Mouse (Mus musculus) large intestine, adult 2 months (tissue): ENCODE measurements around the gene 2410015M20Rik. TPM values are rescaled to one million over a fixed set of nuclear protein-coding genes. Genes with fewer than 3 reads are reported as not detected.

Source experiments
- DNase-seq: peaks from one replicate; pipeline ENCODE4 v3.0.0-alpha.2; 2012; ENCODE audit warnings: low read depth, low spot score
- WGBS: fragments of 180-500 bp; shearing (Covaris S2); methylation state at CpG from one replicate; pipeline ENCODE4 v1.1.7; 2018; 5-methylcytosine and 5-hydroxymethylcytosine counted together
- polyA plus RNA-seq: library from polyadenylated mRNA; depleted of rRNA; stranded (reverse); fragments of >200 nt; gene quantifications from 2 replicates; pipeline ENCODE4 v1.2.3, GENCODE M21; 2012; rRNA removed

2410015M20Rik gene
- polyA plus RNA-seq, 1 experiment = 202 TPM

DNA sequence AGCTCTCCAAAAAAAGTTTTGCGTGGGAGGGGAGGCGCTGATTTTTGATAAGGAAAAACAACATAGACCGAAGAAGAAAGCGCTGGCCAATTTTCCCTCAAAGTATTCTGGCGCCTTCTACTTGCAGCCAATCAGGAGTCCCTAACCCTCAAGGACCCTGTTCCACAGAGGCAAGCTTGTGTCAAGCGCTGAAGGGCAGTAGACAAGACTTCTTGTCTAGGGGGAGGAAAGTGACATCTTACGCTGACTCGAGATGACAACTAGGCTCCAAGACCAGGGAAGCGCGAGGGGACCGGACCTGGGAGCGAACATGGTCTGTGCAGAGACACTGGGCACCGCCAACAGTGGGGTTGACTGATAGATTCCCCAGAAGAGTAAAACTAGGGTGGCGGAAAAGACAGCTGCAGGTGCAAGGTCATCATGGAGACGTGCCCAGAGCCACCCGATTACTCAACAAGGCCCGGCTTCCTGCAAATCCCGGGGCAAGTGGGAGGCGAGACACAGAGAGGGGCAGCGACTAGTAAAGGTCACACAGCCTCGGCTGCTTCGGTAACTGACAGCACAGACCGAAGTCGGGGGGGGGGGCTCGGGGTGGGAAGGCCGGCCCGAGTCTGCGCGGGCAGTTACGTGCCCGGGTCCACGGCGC, 25.8 kb downstream of the 2410015M20Rik start:
- WGBS = 1% methylated on average over 30 of the region's 33 CpGs
- DNase-seq = no peak

DNA sequence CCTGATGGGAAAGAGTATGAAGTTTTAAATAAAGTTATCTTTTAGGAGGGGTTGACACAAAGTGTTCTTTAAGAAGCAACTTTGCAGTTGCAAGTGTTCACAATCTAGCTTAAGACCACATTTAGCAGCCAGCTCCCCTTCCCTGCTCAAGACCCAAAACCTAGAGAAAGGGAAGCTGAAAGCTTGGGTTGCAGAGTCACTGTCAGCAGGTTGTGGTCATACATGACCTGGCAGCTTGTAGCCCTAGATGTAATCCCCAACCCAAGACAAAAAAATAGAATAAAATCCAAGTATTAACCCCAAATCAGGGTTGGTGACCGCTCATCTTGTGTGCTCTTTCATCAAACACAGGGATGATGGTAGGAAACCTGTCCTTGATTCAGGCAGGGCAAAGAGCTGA, 26.5 kb downstream of the 2410015M20Rik start:
- 41% methylated on average over 1 of the region's 1 CpGs for WGBS
- DNase-seq = no peak

DNA sequence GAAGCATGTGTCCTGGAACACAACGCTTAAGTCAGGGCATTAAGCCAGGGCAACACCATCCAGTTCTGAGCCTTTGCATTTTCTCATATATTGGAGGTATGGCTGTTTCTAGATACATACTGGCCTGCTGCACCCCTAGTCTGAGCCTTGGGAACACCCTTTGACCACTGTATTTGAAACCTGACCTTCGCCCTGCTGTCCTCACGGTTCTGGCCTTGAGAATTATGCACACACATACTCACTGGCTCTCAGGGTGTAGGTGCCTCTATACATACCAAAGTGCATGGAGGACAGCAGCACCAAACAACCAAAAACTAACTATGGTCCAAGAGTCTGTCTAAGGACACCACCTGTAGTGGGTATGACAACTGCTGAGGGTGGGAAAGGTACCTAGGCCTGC, 36.6 kb downstream of the 2410015M20Rik start:
- 79% methylated on average over 3 of the region's 3 CpGs for WGBS
- DNase-seq = no peak

DNA sequence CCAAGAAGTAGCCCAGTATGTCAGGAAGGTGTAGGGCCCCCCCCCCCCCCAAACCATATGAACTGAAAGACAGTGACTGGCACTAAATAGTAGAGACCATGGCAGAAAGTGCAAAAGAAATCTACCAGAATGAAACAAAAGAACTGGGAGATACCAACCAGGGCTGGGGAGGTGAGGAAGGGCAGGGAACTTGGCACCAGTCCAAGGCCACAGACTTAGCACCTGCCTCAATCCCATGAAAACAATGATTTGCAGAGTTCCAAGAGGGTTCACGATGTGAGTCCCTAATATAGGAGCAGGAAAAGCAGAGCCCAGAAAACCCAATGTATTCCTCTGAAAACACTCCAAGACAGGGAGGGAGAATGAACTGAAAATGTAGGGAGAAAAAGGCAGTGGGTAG, 37.4 kb downstream of the 2410015M20Rik start:
- no peak for DNase-seq
- WGBS = 25% methylated on average over 1 of the region's 1 CpGs

DNA sequence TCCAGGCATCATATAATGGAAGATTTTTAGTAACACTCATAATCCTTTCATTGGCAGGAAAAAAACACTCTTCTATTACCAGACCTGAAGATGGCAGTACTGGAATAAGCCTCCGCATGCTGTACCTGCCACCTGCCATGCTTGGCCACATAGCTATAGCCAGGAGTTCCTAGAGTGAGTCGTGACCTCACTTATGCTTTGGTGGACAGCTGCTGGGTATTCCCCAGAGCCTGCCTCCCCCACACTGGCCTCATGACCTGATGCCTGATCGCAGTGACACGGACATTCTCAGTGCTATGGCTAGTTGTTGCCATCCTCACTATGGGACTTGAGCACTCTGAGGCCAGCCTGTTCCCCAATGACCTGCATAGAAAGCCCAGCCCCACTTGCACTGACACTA, 39.3 kb downstream of the 2410015M20Rik start:
- WGBS = 94% methylated on average over 4 of the region's 4 CpGs
- no peak for DNase-seq

DNA sequence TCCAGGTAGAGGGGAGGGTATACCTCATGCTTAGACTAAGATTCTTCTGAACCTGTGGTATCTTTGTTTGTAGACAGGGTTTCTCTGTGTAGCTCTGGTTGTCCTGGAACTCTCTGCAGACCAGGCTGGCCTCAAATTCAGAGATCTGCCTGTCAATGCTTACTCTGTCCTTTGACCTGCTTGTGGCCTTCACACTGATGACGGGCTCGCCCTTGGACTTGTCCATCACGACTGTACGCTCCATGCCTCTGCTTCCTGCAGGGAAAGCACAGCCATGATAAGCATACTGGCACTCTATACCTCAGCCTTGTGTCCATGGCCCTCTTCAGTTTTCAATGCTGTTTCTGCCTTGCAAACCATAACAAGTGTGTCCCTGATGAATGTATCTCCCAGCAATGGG, 42.2 kb downstream of the 2410015M20Rik start:
- no peak for DNase-seq
- WGBS = 83% methylated on average over 4 of the region's 4 CpGs

DNA sequence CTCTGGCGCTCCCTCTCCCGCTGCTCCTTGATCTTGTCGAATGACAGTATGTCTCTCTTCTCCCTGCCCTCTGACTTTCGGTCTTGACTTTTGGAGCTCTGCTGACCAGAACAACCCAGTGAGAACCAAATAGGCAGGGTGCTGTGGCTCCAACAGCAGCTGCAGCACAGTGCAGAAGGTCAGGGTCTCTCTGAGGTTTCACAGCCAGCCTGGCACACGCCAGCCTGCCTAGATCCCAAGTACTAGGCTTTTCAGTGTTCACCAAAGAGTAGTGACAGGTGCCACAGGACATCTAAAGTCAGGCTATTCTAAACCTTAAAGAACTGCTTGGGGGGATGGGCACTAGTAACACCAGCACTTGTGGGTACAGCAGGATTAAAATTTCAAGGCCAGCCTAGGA, 42.7 kb downstream of the 2410015M20Rik start:
- WGBS = 98% methylated on average over 5 of the region's 5 CpGs
- DNase-seq = no peak

DNA sequence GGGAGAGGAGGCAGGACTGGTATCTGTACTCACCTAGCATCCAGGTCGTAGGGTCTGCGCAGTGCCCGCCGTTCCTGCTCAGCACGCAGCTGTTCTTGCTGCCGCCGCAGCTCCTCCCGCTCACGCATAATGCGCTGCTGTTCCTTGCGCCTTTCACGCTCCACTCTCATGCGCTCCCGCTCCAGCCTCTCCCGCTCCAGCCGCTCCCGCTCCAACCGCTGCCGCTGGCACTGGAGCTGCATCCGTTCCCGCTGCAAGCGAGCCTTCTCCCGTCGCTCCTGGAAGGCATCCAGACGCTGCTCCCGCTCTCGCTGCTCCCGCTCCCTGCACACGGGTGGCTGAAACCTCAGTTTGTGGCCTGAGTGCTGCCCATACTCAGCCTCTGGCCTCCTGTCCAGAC, 43.3 kb downstream of the 2410015M20Rik start:
- DNase-seq = no peak
- 93% methylated on average over 29 of the region's 29 CpGs for WGBS

DNA sequence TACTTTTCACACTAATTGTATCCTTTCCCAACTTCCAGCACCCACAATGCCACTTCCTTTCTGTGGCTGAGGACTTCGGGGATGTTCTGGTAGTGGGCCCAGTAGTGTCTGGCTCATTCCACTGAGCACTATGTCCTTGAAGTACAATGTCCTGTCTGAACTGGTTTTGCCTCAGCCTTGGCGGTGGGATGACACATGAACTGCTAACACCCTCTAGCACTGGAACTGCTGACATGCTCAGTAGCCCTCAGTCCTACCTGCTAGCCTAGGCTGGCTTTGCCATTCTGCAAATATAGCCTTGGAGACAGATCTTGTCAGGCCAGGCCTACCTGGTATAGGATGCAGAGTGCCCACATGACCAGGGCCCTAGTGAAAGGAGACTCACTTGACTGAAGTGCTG, 47.7 kb downstream of the 2410015M20Rik start:
- no peak for DNase-seq
- 92% methylated on average over 2 of the region's 2 CpGs for WGBS

DNA sequence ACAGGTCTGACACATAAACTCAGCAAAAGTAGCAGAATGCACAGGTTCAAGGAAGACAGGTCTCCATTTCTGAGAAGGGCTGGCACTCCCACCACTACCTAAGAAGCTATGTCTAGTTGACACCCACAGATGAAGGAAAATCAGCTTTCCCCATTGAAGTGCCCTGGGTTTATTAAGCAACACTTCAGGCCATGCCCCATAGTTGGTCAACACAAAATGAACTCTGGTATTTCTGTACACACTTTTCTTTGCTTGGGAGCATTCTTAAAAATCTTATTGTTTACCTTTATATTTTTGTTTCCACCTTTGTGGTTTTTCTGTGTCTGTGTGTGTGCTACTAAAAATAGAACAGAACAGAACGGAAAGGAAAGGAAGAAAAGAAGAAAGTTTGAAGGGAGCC, 49.4 kb downstream of the 2410015M20Rik start:
- 57% methylated on average over 1 of the region's 1 CpGs for WGBS
- no peak for DNase-seq

DNA sequence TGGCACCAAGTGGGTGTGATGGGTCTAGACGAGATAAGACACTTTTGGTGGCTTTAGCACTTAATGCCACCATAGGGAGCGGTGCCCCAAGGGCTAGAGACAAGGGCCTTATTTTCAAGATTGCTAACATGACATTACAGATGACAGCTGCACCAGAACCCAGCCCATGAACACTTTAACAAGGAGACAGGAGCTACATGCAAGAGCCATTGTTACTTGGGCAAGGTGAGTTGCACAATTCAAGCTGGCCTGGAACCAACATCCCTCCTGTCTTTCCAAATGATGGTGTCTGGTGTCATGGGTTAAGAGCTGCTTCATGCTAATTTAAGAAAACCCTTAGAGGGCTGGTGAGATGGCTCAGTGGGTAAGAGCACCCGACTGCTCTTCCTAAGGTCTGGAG, 50.2 kb downstream of the 2410015M20Rik start:
- WGBS = 65% methylated on average over 3 of the region's 3 CpGs
- DNase-seq = no peak

DNA sequence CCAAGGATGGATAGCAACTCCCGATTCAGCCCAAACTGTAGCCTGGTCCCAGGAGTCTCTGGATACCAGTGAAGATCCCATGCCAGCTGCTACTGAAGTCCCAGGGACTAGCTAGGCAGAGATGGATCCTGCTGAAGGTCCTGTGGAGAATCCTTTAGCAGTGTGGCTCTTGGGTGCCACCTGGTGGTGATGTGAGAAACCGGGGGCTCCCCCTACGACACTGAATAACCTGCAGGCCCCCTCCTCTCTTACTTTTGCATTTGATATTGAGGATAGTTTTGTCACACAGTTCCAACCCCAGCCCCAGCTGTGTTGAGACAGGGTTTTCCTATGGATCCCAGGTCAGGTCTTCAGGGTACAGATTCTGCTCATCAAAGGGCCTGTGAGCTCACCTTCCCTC, 51.1 kb downstream of the 2410015M20Rik start:
- DNase-seq = no peak

More for the DNA sequence above, 51.1 kb downstream of the 2410015M20Rik start:
- 16% methylated on average over 3 of the region's 3 CpGs for WGBS

Other genes starting within 250 kb of the 2410015M20Rik start
- 24.2 and 47.4 TPM in 2 replicates for gene Ptprs, start 133.3 kb downstream of the 2410015M20Rik start, polyA plus RNA-seq
- gene Znrf4, start 97.3 kb downstream of the 2410015M20Rik start, polyA plus RNA-seq = not detected in 2 replicates
- gene Gm20219, start 55.4 kb downstream of the 2410015M20Rik start, polyA plus RNA-seq = 2.3 and 3.2 TPM in 2 replicates
- 72.4 and 81.0 TPM in 2 replicates for gene Safb2, start 25.2 kb downstream of the 2410015M20Rik start, polyA plus RNA-seq
- 91.8 and 101 TPM in 2 replicates for gene Safb, start 24.9 kb downstream of the 2410015M20Rik start, polyA plus RNA-seq
- 1,862 and 2,500 TPM in 2 replicates for gene Rpl36, start 3.6 kb upstream of the 2410015M20Rik start, polyA plus RNA-seq
- gene Lonp1, start 17.1 kb upstream of the 2410015M20Rik start, polyA plus RNA-seq = 45.1 and 53.6 TPM in 2 replicates
- 0.27 and 0.33 TPM in 2 replicates for gene Catsperd, start 18.4 kb upstream of the 2410015M20Rik start, polyA plus RNA-seq
- gene Ranbp3, start 63.5 kb upstream of the 2410015M20Rik start, polyA plus RNA-seq = 62.5 and 73.0 TPM in 2 replicates
- 662 and 682 TPM in 2 replicates for gene Ndufa11, start 108.0 kb upstream of the 2410015M20Rik start, polyA plus RNA-seq
- 10.4 and 10.5 TPM in 2 replicates for gene Vmac, start 108.3 kb upstream of the 2410015M20Rik start, polyA plus RNA-seq
- gene Nrtn, start 147.8 kb upstream of the 2410015M20Rik start, polyA plus RNA-seq = 11.0 and 11.7 TPM in 2 replicates
- 42.7 and 53.1 TPM in 2 replicates for gene Dus3l, start 155.0 kb upstream of the 2410015M20Rik start, polyA plus RNA-seq
- gene Prr22, start 160.5 kb upstream of the 2410015M20Rik start, polyA plus RNA-seq = 3.3 and 4.1 TPM in 2 replicates
- 6.2 and 9.9 TPM in 2 replicates for gene Rfx2, start 221.2 kb upstream of the 2410015M20Rik start, polyA plus RNA-seq